Mouse (Mus musculus): Measurements from ENCODE around the gene Fkbp7.
"Not testable (repeated sequence)": the region's sequence is repeated elsewhere in the genome, so short reads cannot be mapped to it uniquely, and the experiment has no call there.

The Fkbp7 gene

DNA sequence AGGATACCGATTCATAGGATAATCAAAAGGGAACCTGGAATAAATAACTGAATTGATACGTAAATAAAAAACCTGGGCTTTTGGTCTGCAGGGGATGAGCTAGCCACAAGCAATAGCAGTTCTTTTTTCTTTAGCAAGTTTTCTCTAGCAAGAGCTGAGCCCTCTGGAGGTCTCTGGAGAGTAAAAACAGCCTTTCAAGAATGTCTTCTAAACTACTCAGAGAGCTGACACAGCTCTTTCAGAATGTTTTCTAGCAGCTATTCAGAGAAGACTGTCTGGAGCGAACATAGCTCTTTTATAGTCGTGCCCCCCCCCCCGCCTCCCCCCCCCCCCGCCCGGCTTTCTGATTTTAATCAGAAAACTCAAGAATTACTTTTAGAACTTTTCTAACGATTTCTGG lies 13.5 kb downstream of the Fkbp7 start:
- no peak for DNase-seq

DNA sequence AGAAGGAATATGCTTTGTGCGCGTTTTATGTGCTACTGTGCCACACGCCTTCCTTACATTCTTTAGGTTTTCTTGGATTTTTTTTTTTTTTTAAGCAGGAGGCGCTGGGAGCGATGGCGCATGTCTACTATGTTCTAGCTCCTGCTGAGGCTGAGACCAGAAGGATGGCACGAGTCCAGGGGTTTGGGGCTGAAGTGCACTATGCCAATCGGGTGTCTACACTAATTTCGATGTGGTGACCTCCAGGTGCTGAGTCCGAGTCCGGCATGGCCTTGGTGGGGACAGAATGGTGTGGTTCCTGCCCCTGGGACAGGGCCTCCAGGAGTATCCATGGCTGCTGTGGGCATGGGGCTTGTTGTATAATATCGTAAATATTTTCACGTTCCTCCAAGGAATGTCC lies 14.4 kb downstream of the Fkbp7 start:
- DNase-seq, result no peak

DNA sequence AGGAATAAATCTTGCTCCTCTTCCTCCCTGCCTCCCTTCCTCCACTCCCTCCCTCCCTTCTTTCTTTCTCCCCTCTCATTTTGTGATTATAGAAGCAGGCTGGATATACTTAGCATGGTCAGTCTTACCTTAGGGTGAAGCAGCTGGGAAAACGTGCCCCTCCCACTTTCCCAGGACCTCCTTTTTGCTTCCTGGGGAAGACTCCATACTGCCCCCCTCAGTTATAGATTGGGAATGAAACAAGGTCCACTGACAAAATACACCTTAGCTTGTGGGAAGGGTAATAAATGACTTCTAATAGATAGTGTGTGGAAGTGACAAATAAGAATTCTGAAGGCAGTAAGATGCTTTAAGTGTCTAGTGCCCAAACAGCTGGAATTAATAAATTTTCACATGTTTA lies 16.9 kb downstream of the Fkbp7 start:
- no peak for DNase-seq

DNA sequence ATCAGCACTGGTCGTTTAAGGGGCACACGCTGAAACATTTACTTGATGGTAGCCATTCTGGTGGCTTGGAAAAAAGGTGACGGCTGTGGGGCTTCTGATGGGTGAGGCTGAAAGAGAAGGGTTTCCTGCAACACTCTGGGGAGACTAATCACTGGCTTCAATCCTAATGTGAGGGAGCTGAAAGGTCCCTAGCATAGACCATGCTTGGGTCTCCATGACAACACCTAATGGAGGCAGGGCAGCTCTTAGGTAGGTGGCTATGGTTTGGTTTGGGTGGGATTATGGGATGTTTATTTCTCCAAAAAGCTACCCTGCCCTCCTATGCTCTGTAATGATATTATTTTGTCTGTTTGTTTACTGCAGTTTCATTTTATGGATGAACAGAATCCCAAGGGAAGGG lies 17.5 kb downstream of the Fkbp7 start:
- no peak for DNase-seq

DNA sequence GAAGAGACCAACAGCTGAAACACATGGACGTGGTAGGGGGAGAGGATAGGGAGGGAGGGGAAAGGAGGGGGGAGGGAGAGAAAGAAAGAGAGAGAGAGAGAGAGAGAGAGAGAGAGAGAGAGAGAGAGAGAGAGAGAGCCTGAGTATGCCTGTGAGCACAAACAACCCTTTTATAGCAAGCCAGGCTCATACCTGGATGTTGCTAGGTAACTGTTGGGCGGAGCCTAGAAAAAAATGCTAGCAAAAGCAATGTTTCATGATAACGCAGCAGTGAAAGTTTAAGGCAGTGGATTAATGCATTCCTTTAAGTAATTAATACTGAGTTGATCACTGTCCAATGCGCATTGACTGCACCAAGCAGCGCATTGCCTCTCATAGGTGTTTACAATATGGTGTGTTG lies 18.3 kb downstream of the Fkbp7 start:
- no peak for DNase-seq

DNA sequence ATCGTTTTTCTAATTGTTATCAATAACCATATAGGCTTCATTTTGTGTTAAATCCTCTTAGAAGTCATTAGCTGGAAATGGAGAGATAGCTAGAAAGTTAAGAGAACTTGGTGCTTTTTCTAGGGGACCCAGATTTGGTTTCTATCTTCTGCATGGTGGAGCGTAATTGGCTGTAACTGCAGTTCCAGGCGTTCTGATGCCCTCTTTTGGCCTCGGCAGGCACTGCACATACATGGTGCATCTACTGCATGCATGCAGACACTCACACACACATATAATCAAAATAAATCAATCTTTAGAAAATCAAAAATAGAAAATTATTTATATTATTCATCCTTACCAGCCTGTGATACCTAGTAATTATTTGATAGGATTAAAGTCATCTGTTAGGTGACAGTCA lies 19.8 kb downstream of the Fkbp7 start:
- no peak for DNase-seq

DNA sequence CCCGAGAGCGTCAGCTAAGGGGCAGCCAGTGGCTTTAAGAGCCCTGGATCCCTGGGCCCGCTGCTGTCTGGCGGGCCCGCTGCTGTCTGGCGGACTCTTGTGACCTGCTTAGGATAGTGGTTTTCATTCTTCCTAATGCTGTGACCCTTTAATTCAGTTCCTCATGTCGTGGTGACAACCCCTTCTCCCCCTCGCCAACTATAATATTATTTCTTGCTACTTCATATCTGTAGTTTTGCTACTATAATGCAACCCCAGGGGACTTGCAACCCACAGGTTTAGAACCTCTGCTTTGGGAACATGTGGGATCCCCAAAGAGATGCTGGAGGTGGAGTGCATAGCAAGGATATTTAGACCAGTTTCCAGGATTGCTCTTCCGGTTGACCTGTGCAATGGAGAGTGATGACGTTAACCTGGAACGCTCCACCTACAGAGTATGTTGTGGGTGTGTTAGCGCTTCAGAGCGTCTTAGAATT lies 24.2 kb downstream of the Fkbp7 start:
- DNase-seq, result peak; percentile 44

DNA sequence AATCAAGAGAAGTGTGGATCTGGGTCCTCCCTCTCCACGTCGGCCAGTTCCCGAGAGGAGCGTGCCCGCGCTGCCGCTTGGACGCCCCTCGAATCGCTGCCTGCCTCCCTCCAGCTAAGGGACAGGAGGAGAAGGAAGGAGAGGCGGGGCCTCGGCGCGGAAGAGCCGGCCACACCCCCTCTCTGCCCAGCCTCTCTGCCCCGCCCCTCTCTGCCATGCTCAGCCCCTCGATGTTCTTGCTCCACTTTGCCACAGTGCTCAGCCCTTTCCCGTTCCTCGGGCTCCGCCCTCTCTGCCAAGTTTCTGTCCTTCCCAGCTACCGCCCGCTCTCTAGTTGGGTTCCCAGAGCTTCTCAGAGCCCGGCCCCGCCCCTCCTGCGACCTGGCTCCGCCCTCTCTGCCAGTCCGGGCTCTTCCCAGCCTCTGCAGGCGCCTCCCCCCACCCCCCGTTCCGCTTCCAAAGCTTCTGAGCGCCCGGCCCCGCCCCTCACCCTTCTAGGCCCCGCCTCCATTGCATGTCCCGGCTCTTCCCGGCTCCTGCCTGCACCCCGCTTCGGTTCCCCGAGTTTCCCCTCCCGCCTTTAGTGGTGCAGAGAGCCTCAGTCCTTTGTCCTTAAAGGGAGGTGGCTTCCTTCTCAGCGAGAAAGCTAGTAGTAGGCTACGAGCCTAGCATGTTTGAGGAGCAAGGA lies 24.9 kb downstream of the Fkbp7 start, which contains the start of the genes Prkra and Pjvk:
TSS of gene Prkra (minus strand) at position 133 of the 688 bp plus-strand sequence.
TSS of gene Pjvk (plus strand) at position 594 of the 688 bp plus-strand sequence.
- peak; percentile 98 for DNase-seq

DNA sequence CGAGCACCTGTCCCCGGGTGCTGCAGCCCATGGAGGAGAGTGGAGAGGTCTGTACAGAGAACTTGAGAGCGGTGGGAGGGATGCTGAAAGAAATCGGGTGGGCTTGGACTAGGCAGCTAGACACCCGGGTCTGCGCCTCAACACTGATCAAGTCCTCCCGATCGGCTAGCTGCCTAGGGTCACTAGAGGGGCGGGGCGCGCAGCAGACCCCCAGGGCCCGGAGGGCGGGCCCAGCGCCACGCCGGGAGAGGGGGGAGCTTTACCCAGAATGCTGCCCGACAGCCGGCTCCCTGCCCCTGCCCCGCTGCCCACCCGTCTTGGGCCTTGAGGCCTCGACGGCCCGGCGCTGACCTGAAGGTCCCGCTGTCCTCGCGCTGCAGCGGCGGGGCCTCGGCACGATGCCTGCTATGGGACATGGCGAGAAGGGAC lies 25.5 kb downstream of the Fkbp7 start:
- DNase-seq, result no peak

DNA sequence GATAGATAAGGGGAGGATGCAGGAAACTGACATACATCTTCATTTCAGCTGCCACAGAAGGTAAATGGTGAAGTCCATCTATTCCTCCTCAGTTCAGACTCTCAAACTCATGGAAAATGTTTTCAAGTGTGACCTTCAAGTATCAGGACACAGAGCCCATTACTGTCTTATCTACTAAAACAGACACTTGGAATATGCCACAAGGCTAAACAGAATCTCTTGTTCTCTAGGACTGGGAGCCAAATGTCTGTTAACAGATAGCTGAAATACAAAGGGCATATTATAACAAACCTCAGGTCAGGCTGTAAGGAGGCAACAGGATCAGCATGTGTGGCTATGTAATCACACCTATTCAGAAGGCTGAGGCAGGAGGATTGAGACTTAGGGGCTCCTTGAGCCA lies 29.1 kb downstream of the Fkbp7 start:
- DNase-seq, result no peak

DNA sequence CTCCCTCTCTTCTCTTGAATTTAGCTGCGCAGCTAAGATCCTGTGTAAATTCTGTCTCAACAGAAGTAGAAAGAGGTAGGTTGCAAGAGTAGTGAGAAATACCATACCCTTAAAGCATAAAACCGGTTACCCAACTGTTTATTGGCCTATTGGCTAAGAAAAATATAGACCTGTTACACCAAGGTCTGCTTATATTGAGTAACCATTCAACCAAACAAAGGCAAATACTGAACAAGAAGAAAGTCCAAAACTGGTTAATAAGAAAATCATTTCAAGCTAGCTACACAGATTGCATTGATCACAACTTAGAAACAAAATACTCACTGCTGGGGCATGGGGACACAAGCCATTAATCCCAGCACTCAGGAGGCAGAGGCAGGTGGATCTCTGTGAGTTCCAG lies 33.3 kb downstream of the Fkbp7 start:
- DNase-seq, result no peak

DNA sequence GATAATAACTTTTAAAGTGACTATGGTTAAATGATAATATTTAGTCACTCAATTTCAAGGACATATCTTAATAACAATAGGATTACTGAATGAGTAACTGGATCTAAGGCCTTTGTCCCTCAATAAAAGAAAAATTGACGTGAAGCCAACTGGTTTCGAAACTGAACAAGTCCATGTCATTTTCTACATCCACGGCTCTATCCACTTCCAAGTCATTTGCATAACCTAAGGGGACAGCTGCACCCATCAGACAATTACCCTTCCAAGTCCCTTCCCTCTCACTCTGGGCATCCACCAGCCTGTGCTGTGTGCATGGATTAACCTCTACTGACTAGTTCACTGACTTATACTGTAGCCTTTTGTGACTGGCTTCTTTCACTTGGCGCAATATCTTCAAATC lies 41.3 kb downstream of the Fkbp7 start:
- no peak for DNase-seq

DNA sequence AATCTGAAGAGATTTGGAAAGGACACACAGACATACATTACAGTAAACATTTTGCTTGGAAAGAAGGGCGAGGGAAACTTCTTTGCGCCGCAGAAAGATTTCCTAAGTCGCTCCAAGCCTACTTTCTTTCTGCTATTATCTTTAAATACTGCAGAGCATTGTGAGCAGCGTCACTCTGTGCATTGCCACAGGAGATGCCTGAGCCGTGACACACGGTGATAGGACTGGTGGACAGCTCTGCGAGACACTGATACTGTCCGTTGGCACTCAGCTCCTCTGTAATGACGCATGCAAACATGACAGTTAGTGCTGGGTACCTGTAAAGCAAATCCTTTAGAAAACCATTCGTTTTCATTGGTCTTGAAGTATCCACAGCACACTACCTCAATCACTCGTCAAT lies 42.6 kb downstream of the Fkbp7 start:
- DNase-seq, result no peak

DNA sequence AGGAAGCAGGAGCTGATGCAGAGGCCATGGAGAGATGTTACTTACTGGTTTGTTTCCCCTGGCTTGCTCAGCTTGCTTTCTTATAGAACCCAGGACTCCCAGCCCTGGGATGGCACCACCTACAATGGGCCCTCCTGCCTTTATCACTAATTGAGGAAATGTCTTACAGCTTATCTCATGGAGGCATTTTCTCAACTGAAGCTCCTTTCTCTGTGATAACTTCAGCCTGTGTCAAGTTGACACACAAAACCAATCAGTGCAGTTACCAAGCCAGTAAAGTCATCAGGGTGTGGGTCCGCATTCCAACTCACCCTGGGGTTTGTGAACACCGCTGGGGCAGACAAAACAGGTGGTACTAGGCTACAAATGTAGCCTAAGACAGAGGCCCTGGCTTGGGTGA lies 50.6 kb downstream of the Fkbp7 start:
- DNase-seq, result not testable (repeated sequence)

DNA sequence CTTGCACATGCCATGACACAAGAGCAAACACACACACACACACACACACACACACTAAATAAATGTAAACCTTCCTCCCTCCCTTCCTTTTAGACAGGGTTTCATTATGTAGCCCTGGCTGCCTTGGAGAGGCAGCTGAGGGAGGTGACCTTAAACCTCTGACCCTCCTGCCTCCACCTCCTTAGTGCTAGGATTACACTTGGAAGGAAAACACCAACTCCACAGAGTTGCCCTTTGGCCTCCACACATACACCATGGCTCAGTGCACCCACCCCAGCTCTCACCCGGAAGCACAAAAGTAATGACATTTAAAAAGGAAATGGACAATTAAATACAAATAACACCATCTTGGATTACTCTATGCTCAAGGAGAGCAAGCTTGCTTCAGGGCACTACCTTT lies 51.2 kb downstream of the Fkbp7 start:
- DNase-seq, result no peak

DNA sequence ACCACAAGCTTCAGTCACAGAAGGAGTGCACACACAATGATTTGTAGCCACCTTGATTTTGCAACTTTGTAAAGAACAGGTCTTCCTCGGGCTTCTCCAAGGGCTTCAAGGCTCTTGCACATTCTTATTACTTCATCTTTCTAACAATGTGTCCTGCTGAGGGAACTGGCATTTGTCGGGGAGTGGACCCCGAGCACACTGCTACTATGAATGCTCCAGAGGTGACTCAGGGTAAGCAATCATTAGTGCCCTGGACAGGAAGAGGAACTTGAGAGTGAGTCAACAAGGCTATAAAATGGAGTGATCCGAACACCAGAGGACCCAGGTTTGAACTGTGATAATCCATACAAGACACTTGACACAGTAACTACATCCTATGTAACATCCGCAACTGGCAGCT lies 52.7 kb downstream of the Fkbp7 start:
- DNase-seq, result no peak

DNA sequence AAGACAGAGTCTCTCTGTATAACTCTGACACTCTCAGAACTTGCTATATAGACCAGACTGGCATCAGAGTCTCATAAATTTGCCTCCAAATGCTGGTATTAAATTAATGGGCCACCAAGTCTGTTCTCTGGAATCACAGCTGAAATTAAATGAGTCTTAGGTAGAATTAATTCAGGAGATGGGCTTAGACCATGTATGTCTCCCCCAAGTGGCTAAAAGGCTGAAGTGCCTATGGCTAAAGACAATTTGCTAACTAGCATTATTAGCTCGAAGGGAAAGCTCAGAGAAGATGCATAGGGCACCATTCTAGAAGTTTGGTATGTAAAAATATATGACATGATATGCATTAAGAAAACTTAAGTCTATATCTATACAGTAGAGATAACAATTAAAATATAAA lies 54.8 kb downstream of the Fkbp7 start:
- no peak for DNase-seq
